Mouse (Mus musculus): ENCODE measurements at regions not wholly inside any gene's neighbourhood (a gene's known extent, or its start where the extent isn't known, plus 50 kb on each side); places are given as distances from the start of the nearest gene placed in this dataset.

GRCm38 (mm10) chr1:125307223-125307622 lies 128.3 kb downstream of the Actr3 start:
- DNase-seq (ENCODE audit: low spot score), result no peak

DNA sequence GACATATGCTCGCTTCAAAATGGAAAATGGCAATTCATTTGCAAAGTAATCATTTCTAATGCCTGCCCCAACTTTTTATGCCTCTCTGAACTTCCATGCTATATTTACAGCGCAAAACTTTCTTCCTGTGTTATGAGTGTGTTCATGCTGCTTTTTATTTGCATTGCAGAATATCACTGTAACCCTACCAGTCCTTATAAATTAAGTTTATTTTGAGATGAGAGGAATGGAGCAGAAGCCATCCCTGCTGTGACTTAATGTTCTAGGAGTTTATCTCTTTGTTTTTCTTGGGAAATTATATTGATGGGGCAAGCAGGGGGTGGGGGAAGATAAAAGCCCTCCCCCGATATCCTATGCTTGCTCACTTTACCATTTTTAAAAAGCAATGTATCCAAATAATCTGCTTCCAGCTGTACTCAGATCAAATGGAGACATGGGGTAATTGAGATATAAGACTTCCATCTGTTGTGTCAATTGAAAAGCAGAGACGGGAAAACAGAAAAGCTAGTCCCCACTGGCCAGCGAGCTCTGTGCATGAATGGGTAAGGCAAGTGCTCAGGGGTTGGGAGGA lies 136.9 kb downstream of the Actr3 start:
- DNase-seq (ENCODE audit: low spot score), result no peak

DNA sequence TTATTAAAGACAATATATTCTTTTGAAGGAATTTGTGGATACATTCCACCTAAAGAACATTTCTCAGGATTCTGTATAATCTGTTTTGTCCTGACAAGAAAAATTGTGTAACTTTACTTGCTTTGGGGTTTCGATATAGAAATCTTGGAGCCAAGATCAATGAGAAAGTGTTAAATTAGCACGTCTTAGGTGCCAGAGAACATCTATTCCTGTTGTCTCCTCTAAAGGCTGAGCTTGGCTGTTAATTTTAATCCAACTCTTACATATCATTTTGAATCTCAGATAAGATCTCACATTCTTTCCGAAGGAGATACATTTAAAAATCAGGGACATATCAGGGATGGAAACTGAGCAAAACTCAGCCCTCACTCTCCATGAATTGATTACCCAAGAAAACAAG lies 139.9 kb downstream of the Actr3 start:
- no peak for DNase-seq (ENCODE audit: low spot score)

GRCm38 (mm10) chr1:125290320-125291021 lies 145.1 kb downstream of the Actr3 start:
- no peak for DNase-seq (ENCODE audit: low spot score)

GRCm38 (mm10) chr1:125286347-125286746 lies 149.2 kb downstream of the Actr3 start:
- DNase-seq (ENCODE audit: low spot score), result no peak

- no peak for DNase-seq (ENCODE audit: low spot score)
Observed at GRCm38 (mm10) chr1:125284693-125285092, 150.8 kb downstream of the Actr3 start.

DNA sequence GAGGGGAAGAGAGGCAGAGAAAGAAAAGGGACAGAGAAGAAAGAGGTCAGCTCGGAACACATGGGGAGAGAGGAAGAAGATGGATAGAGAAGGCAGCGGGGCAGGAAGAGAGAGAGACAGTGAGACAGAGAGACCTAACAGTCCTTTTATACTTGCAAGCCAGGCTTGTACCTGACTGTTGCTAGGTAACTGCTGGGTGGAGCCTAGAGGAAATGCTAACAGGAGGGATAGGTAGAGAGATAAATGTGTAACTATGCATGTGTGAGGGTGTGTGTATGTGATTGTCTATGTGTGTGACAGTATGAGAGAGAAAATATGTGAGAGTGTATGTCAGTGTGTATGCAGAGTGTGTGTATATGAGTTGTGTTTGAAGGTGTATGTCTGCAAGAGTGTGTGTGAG lies 161.8 kb downstream of the Actr3 start:
- no peak for DNase-seq (ENCODE audit: low spot score)

DNA sequence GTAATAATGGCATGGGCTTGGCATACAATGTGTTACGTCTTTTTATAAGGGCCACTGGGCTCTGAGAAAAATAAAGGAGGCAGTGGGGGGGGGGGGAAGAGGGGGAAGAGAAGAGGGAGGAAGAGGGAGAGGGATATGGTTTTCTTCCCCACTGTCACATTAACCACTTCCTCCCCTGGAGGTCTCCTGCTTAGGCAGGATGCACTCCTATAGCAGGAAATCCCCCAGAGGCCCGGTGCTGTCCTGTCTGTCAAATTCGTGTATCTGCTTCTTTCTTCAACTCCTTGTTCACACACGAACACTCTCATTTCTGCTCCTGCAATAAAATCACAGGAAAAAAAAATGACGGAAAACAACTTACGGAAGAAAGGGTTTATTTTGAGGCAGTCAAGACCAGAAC lies 171.8 kb downstream of the Actr3 start:
- no peak for DNase-seq (ENCODE audit: low spot score)

DNA sequence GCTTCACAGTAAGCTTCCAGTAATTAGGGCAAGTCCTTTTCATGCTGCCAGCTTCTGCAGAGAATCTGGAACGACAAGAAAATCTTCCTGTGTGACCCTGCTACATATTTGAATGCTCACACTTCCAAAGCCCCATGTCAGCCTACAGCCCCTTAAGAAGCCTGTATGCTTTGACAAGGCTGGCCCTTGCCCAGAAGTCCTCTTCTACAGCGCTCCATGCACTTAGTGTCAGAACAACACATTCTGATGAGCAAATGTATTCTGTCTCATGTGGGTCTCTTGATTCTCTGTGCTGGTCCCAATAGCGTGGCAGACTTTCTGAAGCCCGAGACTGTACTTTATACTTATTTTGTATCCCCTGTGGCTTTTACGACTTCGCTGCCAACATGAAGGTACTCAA lies 172.5 kb downstream of the Actr3 start:
- DNase-seq (ENCODE audit: low spot score), result no peak

- DNase-seq (ENCODE audit: low spot score), result no peak
Observed at GRCm38 (mm10) chr1:125242345-125242744, 193.2 kb downstream of the Actr3 start.

- no peak for DNase-seq (ENCODE audit: low spot score)
Observed at GRCm38 (mm10) chr1:125241717-125242116, 193.8 kb downstream of the Actr3 start.

- no peak for DNase-seq (ENCODE audit: low spot score)
Observed at GRCm38 (mm10) chr1:125237595-125237988, 197.9 kb downstream of the Actr3 start.

GRCm38 (mm10) chr1:125236948-125237594 lies 198.5 kb downstream of the Actr3 start:
- DNase-seq (ENCODE audit: low spot score), result no peak

DNA sequence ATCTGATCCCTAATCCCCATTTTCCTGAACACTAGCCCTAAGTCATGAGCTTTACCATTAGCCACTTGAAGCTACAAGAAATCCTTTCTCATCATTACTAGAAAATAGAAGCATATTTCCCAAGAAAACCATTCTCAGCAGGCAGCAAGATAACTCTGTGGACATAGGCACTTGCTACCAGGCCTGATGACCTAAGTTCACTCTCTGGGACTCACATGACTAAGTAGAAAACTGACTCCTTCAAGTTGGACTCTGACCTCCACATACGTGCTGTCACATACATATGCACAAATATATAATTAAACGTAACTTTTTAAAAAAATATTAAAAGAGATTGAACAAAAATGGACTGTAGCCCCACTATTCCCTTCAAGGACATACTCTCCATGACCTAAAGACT lies 200.8 kb downstream of the Actr3 start:
- no peak for DNase-seq (ENCODE audit: low spot score)

- DNase-seq (ENCODE audit: low spot score), result no peak
Observed at GRCm38 (mm10) chr1:125223370-125223769, 212.2 kb downstream of the Actr3 start.

- DNase-seq (ENCODE audit: low spot score), result no peak
Observed at GRCm38 (mm10) chr1:125216192-125216591, 219.3 kb downstream of the Actr3 start.

DNA sequence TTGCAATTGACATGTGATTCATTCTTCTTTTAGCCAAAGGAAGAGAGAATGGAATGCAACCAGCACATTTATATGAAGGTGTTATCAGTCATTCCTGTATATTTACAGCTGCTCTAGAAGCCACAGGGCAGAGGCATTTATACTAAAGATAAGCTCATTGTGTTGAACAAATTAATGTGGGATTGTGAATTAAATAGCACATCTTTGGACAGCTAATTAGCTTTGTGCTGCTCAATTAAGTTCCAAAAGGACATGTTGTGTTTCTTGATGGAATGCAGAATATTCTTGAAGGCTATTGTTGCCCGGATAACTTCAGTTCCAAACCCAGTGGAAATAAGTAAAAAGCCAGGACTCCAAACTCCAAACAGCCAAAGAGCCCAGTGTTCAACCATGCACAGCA lies 248.4 kb downstream of the Actr3 start:
- no peak for DNase-seq (ENCODE audit: low spot score)

GRCm38 (mm10) chr1:125176124-125176937 lies 259.2 kb downstream of the Actr3 start:
- no peak for DNase-seq (ENCODE audit: low spot score)

GRCm38 (mm10) chr1:125174725-125175124 lies 260.8 kb downstream of the Actr3 start:
- no peak for DNase-seq (ENCODE audit: low spot score)

GRCm38 (mm10) chr1:125172474-125172873 lies 263.1 kb downstream of the Actr3 start:
- DNase-seq (ENCODE audit: low spot score), result no peak

GRCm38 (mm10) chr1:125165226-125165625 lies 270.3 kb downstream of the Actr3 start:
- DNase-seq (ENCODE audit: low spot score), result no peak

- DNase-seq (ENCODE audit: low spot score), result no peak
Observed at GRCm38 (mm10) chr1:125158481-125158880, 277.0 kb downstream of the Actr3 start.

DNA sequence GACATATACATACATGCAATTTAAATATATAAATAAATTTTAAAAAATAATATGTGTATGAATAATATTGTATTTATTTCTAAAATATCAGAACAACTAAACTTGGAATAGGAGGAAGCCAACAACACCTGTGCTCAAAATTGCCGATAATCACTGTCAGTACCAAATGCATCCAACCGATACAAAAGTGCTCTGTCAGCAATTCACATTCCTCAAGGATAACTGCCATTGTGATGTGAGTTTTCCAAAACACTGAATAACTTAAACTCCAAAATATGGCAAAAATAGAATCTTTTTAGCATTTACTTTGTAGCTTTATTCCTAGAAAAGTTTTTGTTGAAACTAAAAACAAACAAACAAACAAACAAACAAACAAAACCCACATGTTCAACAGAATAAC lies 279.4 kb downstream of the Actr3 start:
- no peak for DNase-seq (ENCODE audit: low spot score)

All from yolk sac, embryonic 10.5 days (tissue).